Mouse (Mus musculus) limb, embryonic 15.5 days (tissue): ENCODE results near the gene Dusp28. TPM values are rescaled to one million over a fixed set of nuclear protein-coding genes. Genes with fewer than 3 reads are reported as not detected.

ENCODE experiments used
- ATAC-seq: fragments of 200-750 bp; cut with Nextera tagmentation; 2 replicates; pipeline ENCODE4 v1.8.0; 2017; ENCODE audit warnings: low read depth, moderate TSS enrichment; ENCODE audit not compliant: insufficient number of reproducible peaks, low FRiP score, low TSS enrichment
- H3K27ac ChIP-seq: fragments of 300-500 bp; sonication (generic); 2 replicates; pipeline ENCODE4 v1.5.1; 2015; ENCODE audit warnings: moderate library complexity, mild to moderate bottlenecking, inconsistent platforms
- H3K27me3 ChIP-seq: fragments of 300-500 bp; sonication (generic); 2 replicates; pipeline ENCODE4 v1.6.1; 2015; ENCODE audit warnings: inconsistent platforms
- H3K36me3 ChIP-seq: fragments of 300-500 bp; sonication (generic); 2 replicates; pipeline ENCODE4 v1.6.1; 2015; ENCODE audit warnings: inconsistent platforms
- H3K4me1 ChIP-seq: fragments of 300-500 bp; sonication (generic); 2 replicates; pipeline ENCODE4 v1.6.1; 2015; ENCODE audit warnings: inconsistent platforms
- H3K4me2 ChIP-seq: fragments of 300-500 bp; sonication (generic); 2 replicates; pipeline ENCODE4 v1.6.1; 2015; ENCODE audit warnings: mild to moderate bottlenecking, inconsistent platforms
- H3K4me3 ChIP-seq: fragments of 300-500 bp; sonication (generic); 2 replicates; pipeline ENCODE4 v1.5.1; 2015; ENCODE audit warnings: mild to moderate bottlenecking, inconsistent platforms
- H3K9ac ChIP-seq: fragments of 300-500 bp; sonication (generic); 2 replicates; pipeline ENCODE4 v1.6.1; 2015; ENCODE audit warnings: inconsistent platforms
- H3K9me3 ChIP-seq: fragments of 300-500 bp; sonication (generic); 2 replicates; pipeline ENCODE4 v1.6.1; 2016; ENCODE audit warnings: inconsistent platforms
- WGBS: fragments of 180-500 bp; shearing (Covaris S2); methylation state at CpG from one replicate; pipeline ENCODE4 v1.1.7; 2015; 5-methylcytosine and 5-hydroxymethylcytosine counted together
- polyA plus RNA-seq: library from polyadenylated mRNA; unstranded; fragments of >200 nt; fragmentation: Nextera tagmentation; extraction: Ambion mirVana; gene quantifications from 2 replicates; pipeline ENCODE4 v1.2.1, GENCODE M21; 2015

Dusp28 gene
- polyA plus RNA-seq, 1 experiment from 2014 or later = 9.8 TPM

- ATAC-seq = no peak
- Histone ChIP-seq H3K4me1 (peaks cover 9% of the 10 kb centered on the region), H3K9ac (no peak overlapping the region), H3K4me3 (no peak overlapping the region), H3K27me3 (no peaks in the 10 kb centered on the region), H3K9me3 (no peaks in the 10 kb centered on the region), H3K36me3 (no peaks in the 10 kb centered on the region), H3K4me2 (no peak overlapping the region), H3K27ac (no peak overlapping the region)
- whole genome bisulfite sequencing = 12% methylated on average over 1 of the region's 1 CpGs
Measured at GRCm38 (mm10) chr1:92930171-92930706, 23.5 kb downstream of the Dusp28 start.

- ATAC-seq = no peak
- Histone ChIP-seq H3K9me3 (no peaks in the 10 kb centered on the region), H3K4me1 (peaks cover 18% of the 10 kb centered on the region), H3K27ac (peak overlapping the region; percentile 98), H3K4me2 (peak overlapping the region; percentile 74), H3K4me3 (peak overlapping the region; percentile 80), H3K9ac (peak overlapping the region; percentile 41), H3K27me3 (no peaks in the 10 kb centered on the region), H3K36me3 (peaks cover 4% of the 10 kb centered on the region)
- WGBS = 78% methylated on average over 4 of the region's 4 CpGs
Measured at GRCm38 (mm10) chr1:92933611-92934010, 26.8 kb downstream of the Dusp28 start.

GRCm38 (mm10) chr1:92934182-92934827 lies 27.5 kb downstream of the Dusp28 start, which contains the start of gene Capn10:
Capn10 (plus strand) TSS chr1:92934376.
- H3K4me1 ChIP-seq = peaks cover 18% of the 10 kb centered on the region
- H3K4me3 ChIP-seq = peak within 1 kb of the TSS; percentile 80
- peaks cover 11% of the 10 kb centered on the region for H3K36me3 ChIP-seq
- peak within 1 kb of the TSS; percentile 70 for H3K9ac ChIP-seq
- peak within 1 kb of the TSS; percentile 98 for H3K27ac ChIP-seq
- H3K9me3 ChIP-seq = no peaks in the 10 kb centered on the region
- ATAC-seq = peak; percentile 99
- peak within 1 kb of the TSS; percentile 74 for H3K4me2 ChIP-seq
- no peaks in the 10 kb centered on the region for H3K27me3 ChIP-seq
- under 1% methylated on average over 45 of the region's 45 CpGs for WGBS

- peak overlapping the region; percentile 74 for H3K4me2 ChIP-seq
- WGBS = 17% methylated on average over 10 of the region's 10 CpGs
- H3K9ac ChIP-seq = peak overlapping the region; percentile 70
- no peaks in the 10 kb centered on the region for H3K9me3 ChIP-seq
- H3K4me3 ChIP-seq = peak overlapping the region; percentile 80
- H3K27me3 ChIP-seq = no peaks in the 10 kb centered on the region
- H3K36me3 ChIP-seq = peaks cover 21% of the 10 kb centered on the region
- H3K4me1 ChIP-seq = peaks cover 18% of the 10 kb centered on the region
- peak overlapping the region; percentile 98 for H3K27ac ChIP-seq
- ATAC-seq = no peak
Measured at GRCm38 (mm10) chr1:92935054-92935962, 28.5 kb downstream of the Dusp28 start.

- no peak for ATAC-seq
- Histone ChIP-seq H3K36me3 (peaks cover 24% of the 10 kb centered on the region), H3K27me3 (no peaks in the 10 kb centered on the region), H3K4me3 (peak overlapping the region; percentile 80; the same call in 1 of the 2 replicates), H3K4me2 (peak overlapping the region; percentile 74), H3K9me3 (no peaks in the 10 kb centered on the region), H3K4me1 (peaks cover 18% of the 10 kb centered on the region), H3K9ac (no peak overlapping the region), H3K27ac (no peak overlapping the region)
- WGBS = 55% methylated on average over 2 of the region's 2 CpGs
Measured at GRCm38 (mm10) chr1:92935977-92936376, 29.2 kb downstream of the Dusp28 start.

- Histone ChIP-seq H3K27me3 (no peaks in the 10 kb centered on the region), H3K4me1 (peaks cover 18% of the 10 kb centered on the region), H3K4me3 (no peak overlapping the region), H3K9ac (no peak overlapping the region), H3K27ac (no peak overlapping the region), H3K9me3 (no peaks in the 10 kb centered on the region), H3K36me3 (peaks cover 25% of the 10 kb centered on the region), H3K4me2 (no peak overlapping the region)
- no peak for ATAC-seq
- 85% methylated on average over 3 of the region's 3 CpGs for WGBS
Measured at GRCm38 (mm10) chr1:92936467-92936866, 29.7 kb downstream of the Dusp28 start.

GRCm38 (mm10) chr1:92937797-92938196 lies 31.0 kb downstream of the Dusp28 start:
- no peaks in the 10 kb centered on the region for H3K9me3 ChIP-seq

GRCm38 (mm10) chr1:92939746-92940145 lies 33.0 kb downstream of the Dusp28 start:
- Histone ChIP-seq H3K9me3 (no peaks in the 10 kb centered on the region), H3K4me3 (no peak overlapping the region), H3K4me1 (peaks cover 13% of the 10 kb centered on the region), H3K27ac (no peak overlapping the region), H3K36me3 (peaks cover 57% of the 10 kb centered on the region), H3K9ac (no peak overlapping the region), H3K27me3 (no peaks in the 10 kb centered on the region), H3K4me2 (no peak overlapping the region)
- 92% methylated on average over 4 of the region's 4 CpGs for WGBS
- ATAC-seq = no peak

More at GRCm38 (mm10) chr1:92937797-92938196, 31.0 kb downstream of the Dusp28 start:
- Histone ChIP-seq H3K36me3 (peaks cover 39% of the 10 kb centered on the region), H3K27ac (no peak overlapping the region), H3K4me3 (no peak overlapping the region), H3K4me2 (no peak overlapping the region), H3K9ac (no peak overlapping the region), H3K27me3 (no peaks in the 10 kb centered on the region), H3K4me1 (peaks cover 18% of the 10 kb centered on the region)
- no peak for ATAC-seq
- 93% methylated on average over 3 of the region's 3 CpGs for WGBS

GRCm38 (mm10) chr1:92943219-92943989 lies 36.6 kb downstream of the Dusp28 start:
- Histone ChIP-seq H3K9ac (no peak overlapping the region), H3K27ac (no peak overlapping the region)

GRCm38 (mm10) chr1:92947966-92948365 lies 41.2 kb downstream of the Dusp28 start:
- no peak for ATAC-seq

More at GRCm38 (mm10) chr1:92943219-92943989, 36.6 kb downstream of the Dusp28 start:
- H3K9me3 ChIP-seq = no peaks in the 10 kb centered on the region
- no peaks in the 10 kb centered on the region for H3K4me1 ChIP-seq
- H3K4me3 ChIP-seq = no peak overlapping the region
- WGBS = 92% methylated on average over 19 of the region's 19 CpGs
- H3K36me3 ChIP-seq = peaks cover 92% of the 10 kb centered on the region
- no peaks in the 10 kb centered on the region for H3K27me3 ChIP-seq
- no peak for ATAC-seq
- no peak overlapping the region for H3K4me2 ChIP-seq

GRCm38 (mm10) chr1:92949426-92949825 lies 42.6 kb downstream of the Dusp28 start:
- H3K27me3 ChIP-seq = no peaks in the 10 kb centered on the region
- H3K4me2 ChIP-seq = no peak overlapping the region
- no peaks in the 10 kb centered on the region for H3K4me1 ChIP-seq
- H3K27ac ChIP-seq = no peak overlapping the region
- no peak overlapping the region for H3K9ac ChIP-seq
- no peak overlapping the region for H3K4me3 ChIP-seq
- ATAC-seq = no peak
- H3K9me3 ChIP-seq = no peaks in the 10 kb centered on the region
- peaks cover 51% of the 10 kb centered on the region for H3K36me3 ChIP-seq
- WGBS = 55% methylated on average over 6 of the region's 6 CpGs

More at GRCm38 (mm10) chr1:92947966-92948365, 41.2 kb downstream of the Dusp28 start:
- peaks cover 65% of the 10 kb centered on the region for H3K36me3 ChIP-seq
- no peaks in the 10 kb centered on the region for H3K27me3 ChIP-seq
- H3K4me1 ChIP-seq = no peaks in the 10 kb centered on the region
- H3K4me2 ChIP-seq = no peak overlapping the region
- no peaks in the 10 kb centered on the region for H3K9me3 ChIP-seq
- H3K9ac ChIP-seq = no peak overlapping the region
- no peak overlapping the region for H3K27ac ChIP-seq
- H3K4me3 ChIP-seq = no peak overlapping the region
- 98% methylated on average over 3 of the region's 3 CpGs for WGBS
